Mouse (Mus musculus): ENCODE results near the gene Hpca. TPM values are rescaled to one million over a fixed set of nuclear protein-coding genes. Genes with fewer than 3 reads are reported as not detected.

The Hpca gene
- polyA plus RNA-seq, 1 experiment, result 0.55 TPM

Other genes starting within 250 kb of the Hpca start
- gene Trim62, start 238.5 kb downstream of the Hpca start, polyA plus RNA-seq (2012; rRNA removed), result 23.4 and 30.0 TPM in 2 replicates
- gene Azin2, start 159.6 kb downstream of the Hpca start, polyA plus RNA-seq (2012; rRNA removed), result 18.8 and 18.9 TPM in 2 replicates
- 59.2 and 75.5 TPM in 2 replicates for gene Ak2, start 130.1 kb downstream of the Hpca start, polyA plus RNA-seq (2012; rRNA removed)
- gene Rnf19b, start 63.8 kb downstream of the Hpca start, polyA plus RNA-seq (2012; rRNA removed), result 25.9 and 28.9 TPM in 2 replicates
- gene Tmem54, start 16.5 kb downstream of the Hpca start, polyA plus RNA-seq (2012; rRNA removed), result 25.3 and 27.2 TPM in 2 replicates
- 5.9 and 7.1 TPM in 2 replicates for gene Fndc5, start 15.0 kb upstream of the Hpca start, polyA plus RNA-seq (2012; rRNA removed)
- gene S100pbp, start 67.7 kb upstream of the Hpca start, polyA plus RNA-seq (2012; rRNA removed), result 19.8 and 21.7 TPM in 2 replicates
- gene Yars, start 67.7 kb upstream of the Hpca start, polyA plus RNA-seq (2012; rRNA removed), result 36.8 and 38.3 TPM in 2 replicates
- gene C77080, start 139.4 kb upstream of the Hpca start, polyA plus RNA-seq (2012; rRNA removed), result 29.7 and 32.1 TPM in 2 replicates
- 3.1 and 4.0 TPM in 2 replicates for gene Sync, start 165.6 kb upstream of the Hpca start, polyA plus RNA-seq (2012; rRNA removed)
- 65.1 and 72.2 TPM in 2 replicates for gene Rbbp4, start 213.3 kb upstream of the Hpca start, polyA plus RNA-seq (2012; rRNA removed)
- 45.4 and 52.6 TPM in 2 replicates for gene Zbtb8os, start 213.7 kb upstream of the Hpca start, polyA plus RNA-seq (2012; rRNA removed)

All from urinary bladder, adult 2 months (tissue).